Mouse (Mus musculus): ENCODE results near the gene Arhgap15.

Gene Arhgap15

GRCm38 (mm10) chr2:44121162-44121561 lies 372.5 kb downstream of the Arhgap15 start:
- no peak for DNase-seq

GRCm38 (mm10) chr2:44123246-44123645 lies 374.6 kb downstream of the Arhgap15 start:
- no peak for DNase-seq

DNA sequence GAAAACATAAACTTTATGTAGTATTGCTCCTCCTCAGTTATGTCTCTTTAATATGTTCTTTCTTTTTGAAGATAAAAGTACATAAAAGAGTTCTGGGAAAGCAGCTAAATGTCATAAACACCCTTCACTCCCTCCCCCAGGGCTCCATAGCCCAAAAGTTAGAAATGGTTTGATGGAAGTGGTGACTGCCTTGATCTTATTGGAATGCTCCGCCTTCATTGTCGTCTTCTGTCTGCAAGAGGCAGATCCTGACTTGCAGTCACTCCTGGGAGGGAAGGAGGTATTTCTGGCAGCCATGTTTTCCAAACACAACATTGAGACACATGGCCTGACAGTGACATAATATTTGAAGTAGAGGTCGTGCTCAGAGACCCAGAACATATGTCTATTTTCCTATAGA lies 375.5 kb downstream of the Arhgap15 start:
- DNase-seq = no peak

DNA sequence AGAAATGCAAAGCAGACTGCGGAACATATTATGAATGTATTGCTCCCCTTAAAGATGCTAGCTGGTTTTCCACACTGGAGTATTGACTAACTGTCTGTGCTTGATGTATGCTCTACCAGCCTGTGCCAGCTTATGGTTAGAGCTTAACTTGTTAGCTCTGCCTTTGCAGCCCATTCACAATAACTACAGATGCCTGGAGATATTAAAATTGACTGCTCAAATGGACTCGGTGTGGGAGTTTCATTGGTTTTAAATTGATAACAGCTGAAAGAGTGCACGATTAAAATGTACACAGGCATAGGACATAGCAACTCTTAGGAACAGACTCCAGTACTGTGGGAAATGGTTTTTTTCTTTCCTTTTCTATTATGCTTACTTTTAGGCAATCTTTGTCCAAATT lies 376.1 kb downstream of the Arhgap15 start:
- DNase-seq = no peak

- DNase-seq = no peak
Observed at GRCm38 (mm10) chr2:44126044-44126695, 377.5 kb downstream of the Arhgap15 start.

DNA sequence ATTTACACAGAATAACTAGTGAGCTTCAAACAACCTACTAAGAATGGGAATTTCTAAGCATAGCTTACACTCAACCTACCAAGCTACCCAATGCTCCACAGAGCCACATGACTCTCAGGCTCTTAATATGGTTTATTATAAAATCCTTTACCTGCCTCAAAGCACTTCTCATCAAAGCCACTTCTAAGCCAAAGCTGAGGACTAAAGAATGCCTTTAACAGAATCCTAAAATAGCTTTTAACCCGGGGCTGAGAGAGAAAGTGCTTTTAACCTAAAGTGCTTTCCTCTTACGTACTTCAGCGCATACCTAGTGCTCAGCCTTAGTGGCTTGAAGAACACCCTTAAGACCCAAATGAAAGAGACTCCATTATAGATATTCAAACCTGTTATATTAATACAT lies 380.9 kb downstream of the Arhgap15 start:
- DNase-seq = no peak

DNA sequence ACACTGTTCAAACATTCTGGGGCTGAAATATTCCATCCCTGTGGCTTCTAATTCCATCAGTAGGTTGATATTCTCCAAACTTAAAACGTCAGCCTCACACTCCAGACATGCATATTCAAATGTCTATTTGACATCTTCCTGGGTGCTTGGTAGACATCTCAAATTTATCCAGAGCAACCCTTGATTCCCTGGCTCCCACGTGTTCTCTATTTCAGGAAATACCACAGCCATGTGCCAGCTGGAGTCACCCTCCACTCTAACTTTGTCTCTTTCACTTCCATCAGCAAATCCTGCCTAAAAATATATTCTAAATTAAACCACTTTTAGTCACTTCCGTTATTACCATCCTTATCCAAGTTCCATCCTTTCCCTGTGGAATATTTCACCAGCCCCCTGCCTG lies 382.6 kb downstream of the Arhgap15 start:
- DNase-seq = no peak

- no peak for DNase-seq
Observed at GRCm38 (mm10) chr2:44134796-44135195, 386.2 kb downstream of the Arhgap15 start.

GRCm38 (mm10) chr2:44140455-44140854 lies 391.8 kb downstream of the Arhgap15 start:
- DNase-seq = no peak

DNA sequence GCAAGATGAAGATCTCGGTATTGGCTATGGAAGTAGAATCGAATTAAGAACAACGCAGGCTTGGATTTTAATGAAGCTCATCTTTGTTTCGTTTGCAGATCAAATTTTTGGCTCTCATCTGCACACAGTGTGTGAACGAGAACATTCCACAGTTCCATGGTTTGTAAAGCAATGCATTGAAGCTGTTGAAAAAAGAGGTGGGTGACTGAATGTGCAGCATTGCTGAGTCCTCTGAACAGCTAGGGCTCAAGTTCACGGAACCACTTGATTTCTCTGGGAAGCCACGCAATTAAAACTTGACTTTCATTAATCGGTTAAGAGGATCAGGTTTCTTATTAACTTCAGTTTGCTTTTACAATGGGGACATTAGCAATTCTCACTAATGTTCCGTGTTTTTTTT lies 393.5 kb downstream of the Arhgap15 start:
- no peak for DNase-seq

DNA sequence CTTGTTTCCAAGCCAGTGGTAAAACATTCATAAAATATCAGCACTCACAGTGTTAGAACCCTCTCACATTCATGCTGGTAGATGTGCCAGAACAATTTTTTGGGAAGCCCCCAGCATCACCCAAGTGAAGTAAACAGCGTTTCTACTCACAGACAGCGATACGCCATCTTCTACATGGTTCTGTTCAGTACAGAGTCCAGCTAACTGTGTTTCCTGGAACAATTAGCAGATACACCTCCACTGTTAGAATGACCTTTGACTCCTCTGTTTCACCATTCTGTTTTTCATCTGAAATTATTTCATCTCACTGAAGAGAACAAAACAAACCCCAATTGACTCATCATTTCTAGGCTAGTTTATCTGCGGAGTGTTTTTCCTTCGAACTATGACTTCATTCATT lies 394.0 kb downstream of the Arhgap15 start:
- DNase-seq = peak; percentile 32

GRCm38 (mm10) chr2:44146124-44146981 lies 397.7 kb downstream of the Arhgap15 start:
- no peak for DNase-seq

DNA sequence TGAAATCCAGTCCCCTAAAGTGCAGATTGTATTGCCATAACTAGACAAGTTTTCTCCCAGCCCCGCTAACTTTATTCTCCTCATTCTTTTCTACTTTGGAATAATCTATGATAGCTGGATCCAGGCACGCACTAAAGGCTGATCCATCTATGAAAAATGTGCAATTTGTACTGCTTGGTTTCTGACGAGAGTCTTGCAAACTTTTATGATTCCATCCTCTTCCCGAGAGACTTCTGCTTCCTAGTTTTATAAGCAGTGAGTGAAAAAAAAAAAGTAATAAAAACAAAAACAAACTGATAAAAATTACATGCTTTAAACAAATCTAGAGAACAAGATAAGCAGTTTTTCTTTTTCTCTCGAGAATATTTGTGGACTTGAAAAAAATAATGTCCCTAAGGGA lies 398.9 kb downstream of the Arhgap15 start:
- no peak for DNase-seq

DNA sequence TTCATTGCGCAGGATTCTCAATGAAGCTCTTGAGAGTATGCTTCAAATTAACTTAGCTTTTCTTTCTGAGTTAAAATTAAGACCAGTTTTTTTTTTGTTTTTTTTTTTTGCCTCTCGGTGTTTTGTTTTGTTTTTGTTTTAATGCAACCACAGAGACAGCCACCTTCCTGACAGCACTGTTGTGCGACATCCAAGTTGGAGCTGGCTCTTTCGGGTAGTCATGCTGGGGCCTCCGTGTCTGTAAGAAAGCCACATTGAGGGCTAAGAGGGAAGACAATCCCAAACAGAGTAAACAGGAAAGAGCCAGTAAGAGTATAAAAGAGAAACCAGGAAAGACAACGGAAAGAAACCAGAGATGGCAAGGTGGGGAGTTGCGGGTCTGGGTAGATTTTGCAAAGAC lies 399.3 kb downstream of the Arhgap15 start:
- DNase-seq = no peak

DNA sequence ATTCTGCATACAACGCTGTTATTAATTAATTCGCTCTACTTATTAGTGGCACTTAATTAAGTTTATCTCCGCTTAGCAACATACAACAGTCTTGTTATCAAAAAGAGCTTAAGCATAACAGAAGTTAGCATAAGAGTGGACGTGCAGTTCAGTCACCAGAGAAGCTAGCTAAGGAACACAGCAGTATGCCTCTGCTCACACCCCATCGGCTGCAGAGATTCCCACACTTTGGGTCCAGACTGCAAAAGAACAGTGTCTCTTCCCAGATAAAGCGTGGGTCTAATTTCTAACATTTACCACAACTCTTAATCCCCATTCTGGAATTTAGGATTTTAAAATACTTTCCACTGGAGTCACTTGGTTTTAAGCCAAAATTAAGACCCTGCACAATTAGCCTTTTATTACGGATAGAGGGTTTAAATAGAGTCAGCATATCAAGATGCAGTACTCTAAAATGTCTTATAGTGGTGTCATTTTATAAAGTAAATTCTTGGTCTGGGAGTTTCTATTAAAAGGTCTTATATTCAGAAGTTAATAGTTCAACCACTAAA lies 400.0 kb downstream of the Arhgap15 start:
- no peak for DNase-seq

DNA sequence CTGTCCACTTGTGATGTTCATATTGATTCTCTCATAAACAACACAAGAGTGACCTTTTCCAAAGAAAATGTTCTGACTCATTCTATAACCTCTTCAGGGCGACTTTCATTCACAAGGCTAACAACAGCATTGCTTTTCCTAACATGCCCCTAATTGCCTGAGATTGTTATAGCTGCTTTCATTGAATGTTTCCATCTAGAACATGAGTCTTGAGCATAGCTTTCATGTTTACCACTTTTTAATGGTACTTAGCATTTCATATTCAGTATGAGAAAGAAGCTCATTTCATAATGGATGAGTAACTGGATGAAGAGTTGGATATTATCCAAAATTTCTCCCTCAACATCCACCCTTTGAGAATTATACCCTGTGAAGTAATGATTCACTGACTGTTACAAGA lies 403.7 kb downstream of the Arhgap15 start:
- no peak for DNase-seq

- DNase-seq = no peak
Observed at GRCm38 (mm10) chr2:44160358-44160757, 411.7 kb downstream of the Arhgap15 start.

DNA sequence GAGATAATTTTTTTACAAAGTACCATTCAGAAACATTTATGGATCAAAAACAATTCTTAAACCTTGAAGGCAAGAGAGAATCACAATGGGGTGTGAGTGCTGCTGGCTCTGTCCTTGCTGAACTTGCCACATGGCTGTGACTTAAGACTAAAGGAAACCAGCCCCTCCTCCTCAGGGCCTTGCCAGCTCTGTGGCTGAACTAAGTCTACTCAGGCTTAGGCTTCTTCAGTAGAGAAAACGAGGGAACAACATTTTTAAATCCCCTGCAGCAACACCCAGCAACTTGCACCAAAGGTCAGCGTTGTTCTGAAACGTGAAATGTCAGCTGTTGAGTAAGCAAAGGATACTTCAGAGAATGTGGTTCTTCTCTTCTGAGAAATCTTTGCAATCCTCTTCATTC lies 417.2 kb downstream of the Arhgap15 start:
- no peak for DNase-seq

GRCm38 (mm10) chr2:44166716-44167115 lies 418.1 kb downstream of the Arhgap15 start:
- no peak for DNase-seq

DNA sequence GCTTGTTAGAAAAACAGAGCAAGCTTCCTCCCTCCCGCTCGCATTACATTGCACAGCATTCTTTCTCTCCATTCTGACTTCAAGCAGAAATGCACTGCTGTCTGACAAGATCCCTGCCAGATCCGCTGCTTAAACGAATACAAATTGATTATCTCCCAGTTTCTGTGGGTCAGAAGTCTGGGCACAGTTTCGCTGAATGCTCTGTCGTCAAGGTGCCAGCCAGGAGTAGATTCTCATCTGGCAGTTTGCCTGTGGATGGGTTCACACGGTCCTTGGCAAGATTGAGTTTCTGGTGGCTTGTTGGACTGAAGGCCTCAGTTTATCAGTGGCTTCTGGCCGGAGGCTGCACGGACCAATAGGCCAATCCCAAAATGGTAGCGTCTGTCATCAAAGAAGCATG lies 435.9 kb downstream of the Arhgap15 start:
- no peak for DNase-seq

GRCm38 (mm10) chr2:44190749-44191148 lies 442.1 kb downstream of the Arhgap15 start:
- DNase-seq = no peak

DNA sequence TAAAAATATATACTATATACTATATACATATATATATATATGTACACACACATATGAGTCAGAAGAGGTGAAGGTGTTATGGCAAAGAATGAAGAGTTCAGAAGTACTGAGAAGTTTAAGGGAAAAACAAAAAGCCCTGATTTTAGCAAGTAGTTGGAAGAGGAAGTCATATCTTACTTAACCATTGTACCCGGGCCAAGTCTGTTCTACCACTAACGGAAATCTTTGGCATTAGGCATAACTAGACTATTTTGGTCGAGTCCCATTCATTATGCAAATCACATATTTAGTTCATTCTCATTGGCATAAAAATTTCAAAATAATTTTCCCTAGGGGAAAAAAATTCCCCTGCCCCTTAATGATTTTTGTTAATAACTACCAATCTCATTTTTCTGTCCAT lies 443.4 kb downstream of the Arhgap15 start:
- no peak for DNase-seq

DNA sequence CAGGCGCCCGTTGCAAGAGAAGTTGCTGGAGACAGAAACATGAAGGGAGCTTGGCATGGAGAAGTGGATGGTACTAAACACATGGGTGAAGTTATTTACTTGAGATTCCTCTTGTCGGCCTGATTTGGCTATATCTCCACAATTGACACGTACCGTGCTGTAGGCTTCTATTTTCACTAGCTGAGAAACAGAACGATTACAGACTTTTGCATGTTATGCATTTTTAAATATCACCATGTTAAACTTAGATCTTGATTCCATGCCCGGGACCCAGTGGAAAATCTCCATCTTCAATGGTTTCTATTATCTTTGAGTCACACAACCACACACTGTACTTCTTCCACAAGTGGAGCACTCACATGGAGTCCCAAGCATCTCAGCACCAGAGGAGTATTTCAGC lies 466.9 kb downstream of the Arhgap15 start:
- no peak for DNase-seq

GRCm38 (mm10) chr2:44217811-44218210 lies 469.2 kb downstream of the Arhgap15 start:
- DNase-seq = no peak
